Mouse (Mus musculus): ENCODE data around the gene Nudt16l1. TPM values are rescaled to one million over a fixed set of nuclear protein-coding genes. Genes with fewer than 3 reads are reported as not detected.

The Nudt16l1 gene
- polyA plus RNA-seq, 1 experiment, result 102 TPM

GRCm38 (mm10) chr16:4976180-4976579, 37.6 kb downstream of the Nudt16l1 start:
- Histone ChIP-seq H3K4me3 (replicated peaks; ENCODE audit: insufficient read depth, low read depth, low read length) (no peak overlapping the region), H3K27ac (ENCODE audit: insufficient read depth, low read length) (peak overlapping the region; percentile 19; the same call in 1 of the 2 replicates), H3K27me3 (ENCODE audit: control insufficient read depth, insufficient read depth, low read length) (no peaks in the 10 kb centered on the region), H3K4me1 (ENCODE audit: control insufficient read depth, insufficient read depth, low read length) (peaks cover 33% of the 10 kb centered on the region)
- peak; percentile 68 to 78 for DNase-seq
- WGBS, result 8% methylated on average over 2 of the region's 2 CpGs
- TF ChIP-seq CTCF (IDR thresholded peaks at IDR 0.05; ENCODE audit: borderline replicate concordance, insufficient read depth, low read depth, low read length) (no peak), POLR2A (IDR thresholded peaks at IDR 0.05; ENCODE audit: borderline replicate concordance, insufficient read depth, low read length) (no peak)

GRCm38 (mm10) chr16:4978275-4979051, 39.9 kb downstream of the Nudt16l1 start:
- H3K27me3 ChIP-seq (ENCODE audit: control insufficient read depth, insufficient read depth, low read length), result no peaks in the 10 kb centered on the region
- no peak for DNase-seq
- peaks cover 33% of the 10 kb centered on the region for H3K4me1 ChIP-seq (ENCODE audit: control insufficient read depth, insufficient read depth, low read length)
- H3K4me3 ChIP-seq (replicated peaks; ENCODE audit: insufficient read depth, low read depth, low read length), result no peak overlapping the region
- no peak overlapping the region for H3K27ac ChIP-seq (ENCODE audit: insufficient read depth, low read length)
- WGBS, result 49% methylated on average over 5 of the region's 5 CpGs
- TF ChIP-seq POLR2A (IDR thresholded peaks at IDR 0.05; ENCODE audit: borderline replicate concordance, insufficient read depth, low read length) (no peak), CTCF (IDR thresholded peaks at IDR 0.05; ENCODE audit: borderline replicate concordance, insufficient read depth, low read depth, low read length) (no peak)

GRCm38 (mm10) chr16:4979755-4980380, 41.3 kb downstream of the Nudt16l1 start:
- WGBS, result 75% methylated on average over 4 of the region's 4 CpGs
- Histone ChIP-seq H3K27me3 (ENCODE audit: control insufficient read depth, insufficient read depth, low read length) (no peaks in the 10 kb centered on the region), H3K27ac (ENCODE audit: insufficient read depth, low read length) (no peak overlapping the region), H3K4me3 (replicated peaks; ENCODE audit: insufficient read depth, low read depth, low read length) (no peak overlapping the region), H3K4me1 (ENCODE audit: control insufficient read depth, insufficient read depth, low read length) (peaks cover 23% of the 10 kb centered on the region)
- TF ChIP-seq CTCF (IDR thresholded peaks at IDR 0.05; ENCODE audit: borderline replicate concordance, insufficient read depth, low read depth, low read length) (peak; percentile 53), POLR2A (IDR thresholded peaks at IDR 0.05; ENCODE audit: borderline replicate concordance, insufficient read depth, low read length) (no peak)
- no peak for DNase-seq

- Histone ChIP-seq H3K27ac (ENCODE audit: insufficient read depth, low read length) (no peak overlapping the region), H3K4me3 (replicated peaks; ENCODE audit: insufficient read depth, low read depth, low read length) (no peak overlapping the region), H3K4me1 (ENCODE audit: control insufficient read depth, insufficient read depth, low read length) (no peaks in the 10 kb centered on the region), H3K27me3 (ENCODE audit: control insufficient read depth, insufficient read depth, low read length) (no peaks in the 10 kb centered on the region)
- WGBS, result 89% methylated on average over 12 of the region's 12 CpGs
- TF ChIP-seq CTCF (IDR thresholded peaks at IDR 0.05; ENCODE audit: borderline replicate concordance, insufficient read depth, low read depth, low read length), result no peak
- no peak for TF ChIP-seq POLR2A (IDR thresholded peaks at IDR 0.05; ENCODE audit: borderline replicate concordance, insufficient read depth, low read length)
- no peak for DNase-seq
Observed at GRCm38 (mm10) chr16:4984717-4985116, 46.2 kb downstream of the Nudt16l1 start.

Other genes starting within 250 kb of the Nudt16l1 start
- gene Nmral1, start 219.4 kb upstream of the Nudt16l1 start, polyA plus RNA-seq (2012; rRNA removed), result 33.0 and 36.9 TPM in 2 replicates
- gene Hmox2, start 212.4 kb upstream of the Nudt16l1 start, polyA plus RNA-seq (2012; rRNA removed), result 127 and 135 TPM in 2 replicates
- 251 and 263 TPM in 2 replicates for gene Cdip1, start 148.5 kb upstream of the Nudt16l1 start, polyA plus RNA-seq (2012; rRNA removed)
- 0.08 TPM in 1 of 2 replicates, not detected in the other for gene 4930562C15Rik, start 103.3 kb upstream of the Nudt16l1 start, polyA plus RNA-seq (2012; rRNA removed)
- gene Ubald1, start 58.4 kb upstream of the Nudt16l1 start, polyA plus RNA-seq (2012; rRNA removed), result 57.9 and 63.5 TPM in 2 replicates
- gene Mgrn1, start 52.5 kb upstream of the Nudt16l1 start, polyA plus RNA-seq (2012; rRNA removed), result 243 and 248 TPM in 2 replicates
- gene Anks3, start 25.4 kb downstream of the Nudt16l1 start, polyA plus RNA-seq (2012; rRNA removed), result 104 and 112 TPM in 2 replicates
- not detected in 2 replicates for gene Sept12, start 59.1 kb downstream of the Nudt16l1 start, polyA plus RNA-seq (2012; rRNA removed)
- gene Smim22, start 68.5 kb downstream of the Nudt16l1 start, polyA plus RNA-seq (2012; rRNA removed), result 1.00 and 2.5 TPM in 2 replicates
- 274 and 294 TPM in 2 replicates for gene Rogdi, start 74.8 kb downstream of the Nudt16l1 start, polyA plus RNA-seq (2012; rRNA removed)
- 139 and 146 TPM in 2 replicates for gene Glyr1, start 111.1 kb downstream of the Nudt16l1 start, polyA plus RNA-seq (2012; rRNA removed)
- gene Ubn1, start 111.3 kb downstream of the Nudt16l1 start, polyA plus RNA-seq (2012; rRNA removed), result 28.1 and 30.2 TPM in 2 replicates
- gene Ppl, start 193.7 kb downstream of the Nudt16l1 start, polyA plus RNA-seq (2012; rRNA removed), result 0.87 and 0.88 TPM in 2 replicates
- gene Sec14l5, start 208.3 kb downstream of the Nudt16l1 start, polyA plus RNA-seq (2012; rRNA removed), result 19.6 and 25.4 TPM in 2 replicates

Data from cerebellum, adult 2 months (tissue).